Mouse (Mus musculus): ENCODE data around the gene Zfp131. TPM values are rescaled to one million over a fixed set of nuclear protein-coding genes. Genes with fewer than 3 reads are reported as not detected.
A peak's percentile ranks its signal among the peaks of the same experiment; 100 is the strongest.
"Not testable (repeated sequence)": the region's sequence is repeated elsewhere in the genome, so short reads cannot be mapped to it uniquely, and the experiment has no call there.

Zfp131 gene
- 10 to 100 TPM; 20.7 to 27.6 TPM for total RNA-seq (2021)
- long read RNA-seq, experiment 1, transcript Zfp131-206 (8 exons, 2,561 nt), result major isoform, 5 of 19 reads
- long read RNA-seq, experiment 1, partial matches to known transcripts, result 4 of 19 reads
- long read RNA-seq, experiment 1, other reads (novel, unspliced or antisense), result 7 of 19 reads
- long read RNA-seq, experiment 2, transcript Zfp131-206 (8 exons, 2,561 nt), result major isoform, 9 of 32 reads
- long read RNA-seq, experiment 2, partial matches to known transcripts, result 4 of 32 reads
- long read RNA-seq, experiment 2, other reads (novel, unspliced or antisense), result 14 of 32 reads

GRCm38 (mm10) chr13:119790761-119791579 lies at the start of gene Zfp131:
TSS of gene Zfp131 (minus strand) at chr13:119790889.
- peak; percentile 95 for DNase-seq (ENCODE audit: low spot score in 2 of 2)

DNA sequence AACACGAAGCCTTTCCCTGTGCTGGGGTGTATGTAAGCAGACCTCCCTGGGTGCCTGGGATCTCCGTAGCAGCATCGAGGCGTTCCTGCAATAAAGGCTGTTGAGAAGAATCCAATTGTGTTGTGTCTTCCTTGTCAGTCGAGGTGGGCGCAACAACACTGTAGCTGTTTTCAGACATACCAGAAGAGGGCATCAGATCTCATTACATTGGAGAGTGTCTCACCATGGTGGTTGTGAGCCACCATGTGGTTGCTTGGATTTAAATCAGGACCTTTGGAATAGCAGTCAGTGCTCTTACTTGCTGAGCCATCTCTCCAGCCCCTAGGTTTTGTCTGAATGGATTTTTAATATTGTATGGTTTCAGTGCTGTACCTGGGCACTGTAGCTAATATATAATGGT lies 49.3 kb upstream of the Zfp131 start:
- DNase-seq (ENCODE audit: low spot score in 2 of 2), result not testable (repeated sequence)

DNA sequence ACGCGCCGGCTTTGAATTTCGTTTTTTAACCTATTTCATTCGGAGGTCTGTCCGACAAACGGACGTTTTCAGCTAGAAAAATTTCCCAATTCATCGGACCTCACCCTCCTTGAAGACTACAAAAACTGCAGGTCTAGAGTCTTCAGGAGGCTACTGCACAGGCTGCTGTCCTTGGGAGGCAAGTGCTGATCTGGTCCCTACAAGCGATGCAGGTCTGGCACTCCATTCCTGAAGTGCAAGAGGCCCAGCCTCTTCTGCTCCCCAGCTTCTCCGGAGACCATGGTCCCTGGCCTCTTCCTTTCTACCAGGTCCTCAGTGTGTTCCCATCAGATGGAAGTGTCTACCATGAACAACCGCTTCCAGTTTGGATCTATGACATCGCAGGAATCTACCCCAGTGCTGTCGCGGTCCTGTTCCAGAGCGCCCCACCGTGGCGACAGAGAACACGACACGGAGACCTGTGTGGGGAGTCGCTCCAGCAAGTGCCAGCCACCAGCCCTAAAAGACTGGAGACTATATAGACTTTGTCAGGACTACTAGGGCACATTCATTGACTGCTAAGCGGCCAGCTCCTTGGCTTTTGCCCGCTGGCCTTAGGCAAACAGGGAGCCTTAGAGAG lies 47.1 kb upstream of the Zfp131 start:
- peak in 1 of 2 experiments; percentile 19 for DNase-seq (ENCODE audit: low spot score in 2 of 2)

- not testable (repeated sequence) for DNase-seq (ENCODE audit: low spot score in 2 of 2)
Measured at GRCm38 (mm10) chr13:119836324-119836811, 45.7 kb upstream of the Zfp131 start.

GRCm38 (mm10) chr13:119835320-119836056 lies 44.8 kb upstream of the Zfp131 start, which contains the start of gene D13Ertd608e:
TSS of gene D13Ertd608e (plus strand) at chr13:119836006.
- DNase-seq (ENCODE audit: low spot score in 2 of 2), result peak in 1 of 2 experiments; percentile 30

GRCm38 (mm10) chr13:119830116-119830515 lies 39.4 kb upstream of the Zfp131 start, which contains the start of gene AF067063:
TSS of gene AF067063 (minus strand) at chr13:119830216.
- not testable (repeated sequence) for DNase-seq (ENCODE audit: low spot score in 2 of 2)

- no peak for DNase-seq (ENCODE audit: low spot score in 2 of 2)
Measured at GRCm38 (mm10) chr13:119817579-119818206, 27.0 kb upstream of the Zfp131 start.

- no peak for DNase-seq (ENCODE audit: low spot score in 2 of 2)
Measured at GRCm38 (mm10) chr13:119816798-119817197, 26.1 kb upstream of the Zfp131 start.

- peak in 1 of 2 experiments; percentile 64 for DNase-seq (ENCODE audit: low spot score in 2 of 2)
Measured at GRCm38 (mm10) chr13:119810031-119810430, 19.3 kb upstream of the Zfp131 start.

DNA sequence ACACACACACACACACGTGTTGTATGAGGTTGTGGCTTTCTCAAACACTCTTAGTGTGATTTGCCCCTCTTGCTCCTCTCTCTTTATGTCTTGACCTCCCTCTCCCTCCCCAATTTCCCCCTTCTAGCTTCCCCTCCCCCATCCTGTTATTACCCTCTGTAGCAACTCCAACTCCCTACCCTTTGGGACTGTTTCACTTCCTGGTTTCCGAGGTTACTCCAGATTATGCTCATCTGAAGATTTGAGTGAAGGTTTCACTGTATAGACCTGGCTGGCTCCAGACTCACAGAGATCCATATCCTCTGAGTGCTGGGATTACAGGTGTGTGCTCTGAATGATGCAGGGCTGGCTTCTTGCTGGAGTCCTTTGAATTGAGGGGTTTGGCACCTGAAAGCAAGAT lies 18.2 kb upstream of the Zfp131 start:
- DNase-seq (ENCODE audit: low spot score in 2 of 2), result no peak

DNA sequence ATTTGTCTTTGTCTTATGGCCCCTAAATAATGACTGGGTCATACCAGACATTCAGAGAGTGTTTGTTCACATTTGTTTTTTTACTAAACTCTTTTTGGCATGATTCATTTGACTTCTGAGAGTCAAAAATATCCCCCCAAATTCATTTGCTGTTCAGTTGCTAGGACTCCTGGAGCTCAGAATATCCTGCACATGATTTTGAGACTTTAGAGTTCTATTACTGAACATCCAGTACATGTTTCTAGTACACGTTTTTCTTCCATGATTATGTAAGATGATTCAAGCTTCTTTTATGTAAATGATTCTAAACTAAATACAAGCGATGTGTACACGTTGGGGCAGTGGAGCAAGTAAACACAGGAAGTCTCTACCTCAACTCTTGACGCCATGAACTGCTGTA lies 7.0 kb upstream of the Zfp131 start:
- DNase-seq (ENCODE audit: low spot score in 2 of 2), result no peak

GRCm38 (mm10) chr13:119792791-119793404 lies 2.2 kb upstream of the Zfp131 start:
- DNase-seq (ENCODE audit: low spot score in 2 of 2), result no peak

DNA sequence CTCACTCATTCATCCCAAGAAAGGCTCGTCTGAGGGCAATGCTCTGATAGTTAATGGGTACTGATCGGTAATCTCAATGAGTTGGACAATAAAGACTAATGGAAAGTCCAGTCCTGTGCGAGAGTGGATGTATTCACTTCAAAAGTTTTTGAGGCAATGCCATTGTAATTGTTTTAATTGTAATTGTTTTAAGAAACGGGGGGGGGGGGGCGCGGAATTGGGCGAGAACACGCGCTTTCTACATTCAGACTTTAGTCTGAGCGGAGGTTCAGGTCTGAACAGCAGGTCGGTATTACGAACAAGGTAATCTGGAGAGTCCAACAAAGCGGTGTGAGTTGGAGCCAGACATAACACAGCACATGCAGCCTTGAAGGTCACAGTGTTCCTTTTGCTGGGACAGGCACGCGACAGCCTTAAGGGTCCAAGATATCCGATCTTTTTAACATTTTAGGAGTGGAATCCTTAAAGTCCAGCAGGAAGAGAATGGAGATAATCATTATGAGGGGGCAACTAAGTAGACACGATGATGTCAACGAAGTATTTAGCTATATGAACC lies 969 bp upstream of the Zfp131 start:
- DNase-seq (ENCODE audit: low spot score in 2 of 2), result no peak

DNA sequence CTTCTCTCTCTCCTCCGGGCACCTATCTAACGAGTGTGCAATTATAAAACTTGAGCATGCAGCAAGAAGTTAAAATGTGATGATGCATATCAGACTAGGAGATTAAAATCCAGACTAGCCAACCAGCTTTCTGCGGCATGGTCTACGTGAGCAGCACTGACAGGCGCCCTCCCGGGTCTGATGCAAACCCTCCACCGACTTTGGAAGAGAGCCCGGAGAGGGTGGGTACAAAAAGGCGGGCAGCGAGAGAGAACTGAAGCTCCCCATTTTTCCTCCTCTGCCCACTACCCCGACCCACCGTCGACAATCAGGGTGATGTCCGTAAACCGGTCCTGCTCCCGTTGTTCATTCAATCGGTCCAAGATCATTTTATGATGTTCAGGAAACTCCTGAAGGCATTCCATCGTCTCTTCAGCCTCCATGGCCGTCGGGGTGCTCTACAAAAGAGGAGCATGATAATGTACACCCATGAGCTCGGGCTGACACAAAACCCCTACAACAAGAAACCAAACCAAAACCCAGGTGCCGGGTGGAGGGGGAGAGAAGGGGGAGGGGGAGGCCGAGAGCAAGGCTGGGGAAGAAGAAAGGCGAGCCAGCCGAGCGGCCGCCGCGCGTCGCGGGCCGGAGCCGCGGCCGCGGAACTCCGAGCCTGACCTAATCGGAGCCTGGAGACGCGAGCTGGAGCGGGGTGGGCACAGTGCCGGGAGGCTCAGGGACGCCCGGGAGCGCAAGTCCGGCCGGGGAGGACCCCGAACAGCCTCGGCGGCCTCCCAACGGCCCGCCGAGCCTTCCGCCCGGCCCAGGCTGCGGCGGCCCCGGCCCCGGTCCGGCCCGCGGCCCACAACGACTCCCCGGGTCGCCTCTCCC lies 605 bp downstream of the Zfp131 start:
- peak; percentile 69 to 84 for DNase-seq (ENCODE audit: low spot score in 2 of 2)

DNA sequence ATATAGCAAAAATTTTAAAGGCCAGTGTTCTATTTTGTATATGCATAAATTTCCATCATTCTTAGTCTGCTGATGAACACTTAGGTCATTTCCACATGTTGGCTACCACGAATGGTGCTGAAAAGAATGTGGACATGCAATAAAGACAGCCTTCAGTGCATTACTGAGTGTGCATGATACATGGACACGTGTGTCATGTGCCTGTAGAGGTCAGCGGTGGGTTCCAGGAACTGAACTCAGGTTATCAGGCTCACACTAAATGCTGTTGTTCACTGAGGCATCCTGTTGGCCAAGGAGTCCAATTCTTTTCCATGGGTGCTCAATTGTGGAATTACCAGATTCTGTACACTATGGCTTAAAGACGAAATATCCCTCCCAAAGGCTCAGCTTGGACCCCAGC lies 7.1 kb downstream of the Zfp131 start:
- DNase-seq (ENCODE audit: low spot score in 2 of 2), result no peak

GRCm38 (mm10) chr13:119768541-119768940 lies 22.1 kb downstream of the Zfp131 start:
- DNase-seq (ENCODE audit: low spot score in 2 of 2), result no peak

DNA sequence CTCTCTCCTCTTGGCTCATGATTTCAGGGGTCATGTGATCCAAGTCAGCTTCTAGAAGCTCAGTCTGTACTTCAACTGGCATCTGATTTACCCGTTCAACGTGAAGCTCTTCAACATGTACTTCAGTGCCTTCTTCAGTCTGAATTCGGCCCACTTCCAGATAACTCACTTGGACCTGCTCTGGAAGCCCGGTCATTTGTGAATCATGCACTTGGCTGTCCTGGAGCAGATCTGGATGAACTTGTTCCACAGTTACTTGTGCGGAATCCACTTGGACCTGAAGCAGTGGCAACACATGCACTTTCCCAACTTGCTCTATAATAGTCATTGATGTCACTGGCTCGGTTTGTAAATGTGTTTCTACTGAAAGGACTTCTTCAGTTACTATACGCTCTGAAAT lies 24.2 kb downstream of the Zfp131 start:
- no peak for DNase-seq (ENCODE audit: low spot score in 2 of 2)

GRCm38 (mm10) chr13:119756831-119757230 lies 33.9 kb downstream of the Zfp131 start:
- DNase-seq (ENCODE audit: low spot score in 2 of 2), result no peak

Data from gastrocnemius, postnatal 4 days (tissue).